Mouse (Mus musculus) small intestine, adult 2 months (tissue): ENCODE data around the gene Sgsm2. TPM values are rescaled to one million over a fixed set of nuclear protein-coding genes. Genes with fewer than 3 reads are reported as not detected.

Experiments used
- H3K27ac ChIP-seq: fragments of 200-500 bp; 2 replicates; pipeline ENCODE4 v1.5.1; 2012; ENCODE audit warnings: low read depth, low read length, control low read depth, inconsistent platforms; ENCODE audit not compliant: insufficient read depth
- H3K27me3 ChIP-seq: fragments of 200-500 bp; 2 replicates; pipeline ENCODE4 v1.6.1; 2012; ENCODE audit warnings: mild to moderate bottlenecking, moderate library complexity, low read length, inconsistent platforms; ENCODE audit not compliant: control insufficient read depth, insufficient read depth
- H3K36me3 ChIP-seq: fragments of 200-500 bp; 2 replicates; pipeline ENCODE4 v1.6.1; 2012; ENCODE audit warnings: mild to moderate bottlenecking, low read length, control low read depth, inconsistent platforms; ENCODE audit not compliant: control insufficient read depth, insufficient read depth
- H3K4me1 ChIP-seq: fragments of 200-500 bp; 2 replicates; pipeline ENCODE4 v1.6.1; 2012; ENCODE audit warnings: low read length, inconsistent platforms, mixed read lengths; ENCODE audit not compliant: control insufficient read depth, insufficient read depth, insufficient read length
- H3K4me3 ChIP-seq: fragments of 200-500 bp; 2 replicates; pipeline ENCODE4 v1.5.1; 2012; ENCODE audit warnings: low read depth, mild to moderate bottlenecking, control low read depth, inconsistent platforms, low read length, moderate library complexity
- CTCF ChIP-seq: fragments of 200-500 bp; IDR thresholded peaks from 2 replicates; pipeline ENCODE4 v1.5.1; 2012; ENCODE audit warnings: low read depth, mild to moderate bottlenecking, control low read depth, inconsistent platforms, low read length, moderate library complexity, mixed read lengths; ENCODE audit not compliant: insufficient replicate concordance, insufficient read length; ENCODE audit errors: extremely low read depth
- POLR2A ChIP-seq: fragments of 200-500 bp; IDR thresholded peaks from 2 replicates; pipeline ENCODE4 v1.6.1; 2012; ENCODE audit warnings: low read depth, mild to moderate bottlenecking, control low read depth, inconsistent platforms, low read length, moderate library complexity
- WGBS: fragments of 180-500 bp; shearing (Covaris S2); methylation state at CpG from one replicate; pipeline ENCODE4 v1.1.7; 2018; 5-methylcytosine and 5-hydroxymethylcytosine counted together
- polyA plus RNA-seq: library from polyadenylated mRNA; depleted of rRNA; stranded (reverse); fragments of >200 nt; gene quantifications from 2 replicates; pipeline ENCODE4 v1.2.3, GENCODE M21; 2012

The Sgsm2 gene
- polyA plus RNA-seq, 1 experiment = 9.7 TPM

- H3K27ac ChIP-seq = no peak overlapping the region
- TF ChIP-seq CTCF (no peak), POLR2A (no peak)
- H3K4me3 ChIP-seq = no peak overlapping the region
- WGBS = 92% methylated on average over 13 of the region's 13 CpGs
- H3K4me1 ChIP-seq = peaks cover 11% of the 10 kb centered on the region
- no peaks in the 10 kb centered on the region for H3K27me3 ChIP-seq
- no peaks in the 10 kb centered on the region; the same call in 1 of the 2 replicates for H3K36me3 ChIP-seq
These were observed 28.7 kb downstream of the Sgsm2 start for GRCm38 (mm10) chr11:74868046-74868760.

DNA sequence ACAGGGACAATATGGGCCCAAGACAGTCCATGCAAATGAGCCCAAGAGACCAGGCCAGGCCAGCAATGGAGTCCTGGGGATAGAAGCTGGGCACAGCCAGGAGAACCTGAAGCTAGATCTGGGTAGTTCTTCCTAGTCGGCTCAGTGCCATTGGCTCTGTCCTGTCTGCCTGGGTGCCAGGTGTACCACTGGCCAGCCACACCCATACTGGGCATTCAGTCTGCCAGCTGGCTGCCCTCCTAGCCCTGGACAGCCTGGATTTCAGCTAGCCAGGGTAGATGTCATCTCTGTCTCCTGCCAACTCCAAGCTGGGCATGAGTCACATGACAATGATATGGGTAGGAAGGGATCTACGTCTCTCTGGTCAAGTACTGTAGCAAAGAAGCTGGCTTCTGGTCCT, 29.7 kb downstream of the Sgsm2 start:
- no peak for TF ChIP-seq CTCF
- no peak for TF ChIP-seq POLR2A
- Histone ChIP-seq H3K36me3 (no peaks in the 10 kb centered on the region; the same call in 1 of the 2 replicates), H3K4me1 (peaks cover 11% of the 10 kb centered on the region), H3K27ac (no peak overlapping the region), H3K4me3 (no peak overlapping the region), H3K27me3 (no peaks in the 10 kb centered on the region)
- WGBS = 42% methylated on average over 2 of the region's 2 CpGs

DNA sequence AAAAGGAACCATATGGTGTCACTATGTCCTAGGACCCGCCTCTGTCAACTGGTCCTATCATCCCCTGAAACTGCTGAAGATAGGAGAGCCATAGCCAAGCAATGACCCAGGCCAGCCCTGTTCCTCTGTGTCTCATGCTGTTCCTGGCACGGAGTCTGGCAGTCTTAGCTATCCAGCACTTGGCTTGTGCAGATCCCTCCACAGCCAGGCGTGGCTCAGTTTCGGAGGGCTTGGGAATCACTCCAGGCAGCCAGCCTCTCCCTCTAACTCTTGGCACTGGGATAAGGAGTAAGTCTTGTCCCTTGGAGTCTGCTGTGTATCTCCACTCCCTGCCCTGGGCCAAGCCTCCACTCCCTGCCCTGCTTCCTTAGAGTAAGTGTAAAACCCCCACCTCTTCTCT, 30.2 kb downstream of the Sgsm2 start:
- Histone ChIP-seq H3K4me3 (no peak overlapping the region), H3K36me3 (no peaks in the 10 kb centered on the region; the same call in 1 of the 2 replicates), H3K4me1 (peaks cover 11% of the 10 kb centered on the region), H3K27ac (peak overlapping the region; percentile 29; the same call in 1 of the 2 replicates), H3K27me3 (no peaks in the 10 kb centered on the region)
- TF ChIP-seq CTCF (no peak), POLR2A (no peak)
- 46% methylated on average over 4 of the region's 4 CpGs for WGBS

DNA sequence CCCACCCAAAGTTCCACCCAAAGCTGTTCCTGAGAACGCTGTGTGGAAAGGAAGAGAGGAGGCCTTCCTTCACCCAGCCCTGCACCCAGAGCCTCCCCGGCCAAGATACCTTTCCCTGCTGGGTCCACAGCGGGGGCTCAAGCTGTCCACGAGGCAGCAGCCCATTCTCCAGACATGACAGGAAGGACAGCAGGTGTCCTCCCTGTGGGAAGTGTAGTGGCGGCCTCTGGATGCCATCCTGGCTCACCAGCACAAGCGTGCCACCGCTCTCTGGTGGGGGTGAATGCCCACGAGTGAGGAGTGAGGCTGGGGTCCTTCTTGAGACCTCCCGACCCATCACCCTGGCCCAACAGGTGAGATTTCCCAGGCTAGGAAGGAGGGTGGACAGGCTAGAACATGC, 31.6 kb downstream of the Sgsm2 start:
- Histone ChIP-seq H3K4me1 (peaks cover 7% of the 10 kb centered on the region; the same call in 1 of the 2 replicates), H3K27ac (no peak overlapping the region), H3K27me3 (no peaks in the 10 kb centered on the region), H3K4me3 (no peak overlapping the region), H3K36me3 (no peaks in the 10 kb centered on the region; the same call in 1 of the 2 replicates)
- WGBS = 92% methylated on average over 9 of the region's 9 CpGs
- TF ChIP-seq POLR2A (no peak), CTCF (no peak)

DNA sequence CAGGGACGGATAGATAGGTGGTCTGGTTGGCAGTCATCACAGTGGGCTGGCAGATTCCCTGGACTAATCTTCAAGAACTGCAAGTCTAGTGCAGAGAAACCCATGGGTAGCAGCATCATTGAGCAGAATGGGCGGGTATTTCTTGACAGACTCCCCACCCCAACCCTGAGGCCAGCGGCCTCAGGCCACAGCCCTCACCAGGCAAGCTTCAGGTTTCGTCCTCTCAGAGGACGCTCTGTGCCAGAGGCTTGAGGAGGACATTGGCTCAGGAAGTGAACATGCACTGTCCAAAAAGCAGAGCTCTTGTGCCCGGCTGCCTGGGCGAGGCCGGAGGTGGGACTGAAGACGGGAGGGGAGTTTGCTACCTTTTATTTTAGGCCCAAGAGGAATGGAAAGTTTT, 32.4 kb downstream of the Sgsm2 start:
- H3K4me1 ChIP-seq = peaks cover 7% of the 10 kb centered on the region; the same call in 1 of the 2 replicates
- 95% methylated on average over 9 of the region's 9 CpGs for WGBS
- H3K36me3 ChIP-seq = no peaks in the 10 kb centered on the region; the same call in 1 of the 2 replicates
- no peaks in the 10 kb centered on the region for H3K27me3 ChIP-seq
- no peak overlapping the region for H3K4me3 ChIP-seq
- TF ChIP-seq CTCF (no peak), POLR2A (no peak)
- no peak overlapping the region for H3K27ac ChIP-seq

GRCm38 (mm10) chr11:74863471-74863870, 33.4 kb downstream of the Sgsm2 start:
- Histone ChIP-seq H3K36me3 (peaks cover 1% of the 10 kb centered on the region; the same call in 1 of the 2 replicates), H3K4me3 (no peak overlapping the region), H3K27ac (no peak overlapping the region), H3K27me3 (no peaks in the 10 kb centered on the region), H3K4me1 (peaks cover 7% of the 10 kb centered on the region; the same call in 1 of the 2 replicates)
- TF ChIP-seq POLR2A (no peak), CTCF (peak; percentile 39; the same call in 1 of the 2 replicates)
- WGBS = 49% methylated on average over 11 of the region's 11 CpGs

DNA sequence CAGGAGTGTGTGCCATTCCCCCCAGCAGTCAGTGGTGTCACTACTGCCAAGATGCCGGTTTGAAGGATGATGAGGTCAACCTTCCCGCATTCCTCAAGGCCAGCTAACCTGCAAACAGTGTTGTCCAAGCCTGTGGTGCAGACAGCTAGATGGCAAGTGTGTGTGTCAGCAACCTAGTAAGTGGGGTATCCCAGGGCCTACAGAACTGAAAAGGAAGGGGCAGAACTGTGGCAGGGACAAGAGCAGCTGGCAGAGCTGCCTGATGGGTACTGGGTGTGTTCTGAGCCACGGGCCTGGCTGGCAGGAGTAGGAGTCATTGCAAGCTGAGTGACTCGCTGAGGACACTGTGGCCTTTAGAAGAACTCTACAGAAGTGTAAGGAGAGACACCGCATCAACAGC, 34.7 kb downstream of the Sgsm2 start:
- H3K27me3 ChIP-seq = no peaks in the 10 kb centered on the region
- H3K4me1 ChIP-seq = peaks cover 7% of the 10 kb centered on the region; the same call in 1 of the 2 replicates
- H3K4me3 ChIP-seq = no peak overlapping the region
- H3K36me3 ChIP-seq = peaks cover 1% of the 10 kb centered on the region; the same call in 1 of the 2 replicates
- WGBS = 78% methylated on average over 5 of the region's 5 CpGs
- no peak overlapping the region for H3K27ac ChIP-seq
- TF ChIP-seq POLR2A = no peak
- no peak for TF ChIP-seq CTCF
